Mouse (Mus musculus) kidney, postnatal 0 days (tissue): ENCODE results near the gene Olfr392. TPM values are rescaled to one million over a fixed set of nuclear protein-coding genes. Genes with fewer than 3 reads are reported as not detected.

Source experiments
- ATAC-seq: fragments of 200-750 bp; cut with Nextera tagmentation; replicated peaks from 2 replicates; pipeline ENCODE4 v1.8.0; 2017; ENCODE audit warnings: low read depth, moderate number of reproducible peaks, moderate TSS enrichment, moderate library complexity; ENCODE audit not compliant: low FRiP score
- DNase-seq: peaks from one replicate; pipeline ENCODE4 v3.0.0-alpha.2; 2016; ENCODE audit warnings: low spot score
- H3K27ac ChIP-seq: fragments of 300-500 bp; sonication (generic); 2 replicates; pipeline ENCODE4 v1.5.1; 2014; ENCODE audit warnings: mild to moderate bottlenecking
- H3K27me3 ChIP-seq: fragments of 300-500 bp; sonication (generic); 2 replicates; pipeline ENCODE4 v1.6.1; 2014; ENCODE audit warnings: low read length, mixed read lengths; ENCODE audit not compliant: insufficient read depth
- H3K36me3 ChIP-seq: fragments of 300-500 bp; sonication (generic); 2 replicates; pipeline ENCODE4 v1.6.1; 2014; ENCODE audit warnings: low read length, mixed read lengths; ENCODE audit not compliant: insufficient read depth
- H3K4me1 ChIP-seq: fragments of 300-500 bp; sonication (generic); replicated peaks from 2 replicates; pipeline ENCODE4 v1.6.1; 2014; ENCODE audit warnings: antibody characterized with exemption, low read length, mixed read lengths; ENCODE audit not compliant: insufficient read depth
- H3K4me2 ChIP-seq: fragments of 300-500 bp; sonication (generic); 2 replicates; pipeline ENCODE4 v1.6.1; 2014; ENCODE audit warnings: mild to moderate bottlenecking, low read length, moderate library complexity, mixed read lengths
- H3K4me3 ChIP-seq: fragments of 300-500 bp; sonication (generic); replicated peaks from 2 replicates; pipeline ENCODE4 v1.5.1; 2014; ENCODE audit warnings: low read depth, low read length
- H3K9ac ChIP-seq: fragments of 300-500 bp; sonication (generic); 2 replicates; pipeline ENCODE4 v1.6.1; 2014; ENCODE audit warnings: low read depth, low read length
- H3K9me3 ChIP-seq: fragments of 300-500 bp; sonication (generic); replicated peaks from 2 replicates; pipeline ENCODE4 v1.6.1; 2016; ENCODE audit warnings: low read length, inconsistent platforms, mixed read lengths
- CTCF ChIP-seq: IDR thresholded peaks from 2 replicates; pipeline ENCODE4 v1.5.1; 2016; ENCODE audit warnings: antibody characterized with exemption, low read depth, mild to moderate bottlenecking, moderate library complexity
- WGBS: fragments of 180-500 bp; shearing (Covaris S2); extraction: QIAGEN DNeasy Blood & Tissue Kit; methylation state at CpG from one replicate; pipeline ENCODE4 v1.1.7; 2014; 5-methylcytosine and 5-hydroxymethylcytosine counted together
- polyA plus RNA-seq: library from polyadenylated mRNA; unstranded; fragments of >200 nt; fragmentation: Nextera tagmentation; extraction: Ambion mirVana; gene quantifications from 2 replicates; pipeline ENCODE4 v1.2.1, GENCODE M21; 2015

Olfr392 gene
- polyA plus RNA-seq = not detected in 2 replicates

DNA sequence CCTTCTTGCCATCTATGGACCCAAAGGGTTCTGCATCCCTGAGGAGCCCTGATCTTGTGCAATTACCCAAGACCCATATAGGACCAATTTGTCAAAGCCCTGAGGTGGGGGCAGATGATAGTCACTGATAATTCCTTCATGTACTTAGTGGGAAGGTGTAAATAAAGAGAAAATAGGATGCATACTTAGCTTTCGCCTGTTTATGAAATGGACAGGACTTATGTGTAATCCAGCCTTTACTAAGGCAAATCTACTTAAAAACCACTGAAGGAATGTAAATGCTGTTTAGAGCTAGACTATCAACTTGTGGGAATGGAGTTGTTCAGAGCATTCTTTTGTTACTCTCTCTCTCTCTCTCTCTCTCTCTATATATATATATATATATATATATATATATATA is at the start of gene Olfr392:
Gene Olfr392, minus strand, starts transcription at position 101 of the 400 bp plus-strand sequence.
- 78% methylated on average over 1 of the region's 1 CpGs for WGBS
- no peak for TF ChIP-seq CTCF

DNA sequence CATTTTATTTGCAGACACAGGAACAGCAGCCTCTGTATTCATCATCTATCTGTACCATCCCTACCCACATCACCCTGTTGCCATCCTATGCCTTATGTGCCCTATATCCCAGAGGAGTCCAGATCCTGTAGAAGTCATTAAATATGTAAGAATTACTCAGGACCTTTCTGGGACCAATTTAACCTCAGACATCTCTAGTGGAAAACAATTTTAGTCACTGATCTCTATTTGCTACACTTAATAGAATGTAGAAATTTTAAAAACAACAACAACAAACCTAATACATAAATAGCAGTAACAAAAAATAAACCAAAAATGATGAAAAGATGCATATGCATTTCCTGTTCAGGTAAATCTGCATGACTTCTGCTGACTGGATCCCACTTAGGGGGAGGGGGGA is 34.5 kb upstream of the Olfr392 start, which contains the start of gene Olfr393:
Gene Olfr393, minus strand, starts transcription at position 101 of the 400 bp plus-strand sequence.
- no peak for DNase-seq
- Histone ChIP-seq H3K27me3 (no peaks in the 10 kb centered on the region), H3K4me2 (no peak within 1 kb of the TSS), H3K4me1 (no peaks in the 10 kb centered on the region), H3K9ac (no peak within 1 kb of the TSS), H3K27ac (no peak within 1 kb of the TSS), H3K9me3 (no peaks in the 10 kb centered on the region), H3K4me3 (no peak within 1 kb of the TSS), H3K36me3 (no peaks in the 10 kb centered on the region)
- no peak for ATAC-seq
- no peak for TF ChIP-seq CTCF

More for the DNA sequence above, at the start of gene Olfr392:
- Histone ChIP-seq H3K4me2 (no peak within 1 kb of the TSS), H3K27me3 (no peaks in the 10 kb centered on the region), H3K9me3 (no peaks in the 10 kb centered on the region), H3K4me1 (no peaks in the 10 kb centered on the region), H3K36me3 (no peaks in the 10 kb centered on the region), H3K9ac (no peak within 1 kb of the TSS), H3K27ac (no peak within 1 kb of the TSS), H3K4me3 (no peak within 1 kb of the TSS)
- DNase-seq (no peak), ATAC-seq (no peak)

DNA sequence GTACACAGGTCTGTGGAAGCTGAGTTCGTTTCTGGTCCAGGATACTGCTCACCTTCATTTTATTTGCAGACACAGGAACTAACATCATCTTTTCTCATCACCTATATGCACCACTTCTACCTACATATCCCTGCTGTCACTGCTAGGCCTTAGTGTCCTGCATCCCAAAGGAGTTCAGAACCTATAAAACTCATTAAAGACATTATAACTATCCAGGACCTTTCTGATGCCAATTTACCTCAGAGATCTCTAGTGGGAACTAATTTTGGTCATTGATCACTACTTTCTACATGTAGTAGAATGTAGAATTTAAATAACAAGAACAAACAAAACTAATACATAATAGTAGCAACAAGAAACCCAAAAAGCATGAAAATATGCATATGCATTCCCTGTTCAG is 13.9 kb downstream of the Olfr392 start, which contains the start of gene Olfr391-ps:
Gene Olfr391-ps, minus strand, starts transcription at position 101 of the 400 bp plus-strand sequence.
- no peak within 1 kb of the TSS for H3K27ac ChIP-seq
- H3K36me3 ChIP-seq = no peaks in the 10 kb centered on the region
- no peaks in the 10 kb centered on the region for H3K27me3 ChIP-seq
- DNase-seq (no peak), ATAC-seq (no peak)
- H3K9me3 ChIP-seq = no peaks in the 10 kb centered on the region
- H3K4me1 ChIP-seq = no peaks in the 10 kb centered on the region
- 26% methylated on average over 1 of the region's 1 CpGs for WGBS
- H3K4me3 ChIP-seq = no peak within 1 kb of the TSS
- no peak within 1 kb of the TSS for H3K9ac ChIP-seq
- H3K4me2 ChIP-seq = no peak within 1 kb of the TSS
- no peak for TF ChIP-seq CTCF

DNA sequence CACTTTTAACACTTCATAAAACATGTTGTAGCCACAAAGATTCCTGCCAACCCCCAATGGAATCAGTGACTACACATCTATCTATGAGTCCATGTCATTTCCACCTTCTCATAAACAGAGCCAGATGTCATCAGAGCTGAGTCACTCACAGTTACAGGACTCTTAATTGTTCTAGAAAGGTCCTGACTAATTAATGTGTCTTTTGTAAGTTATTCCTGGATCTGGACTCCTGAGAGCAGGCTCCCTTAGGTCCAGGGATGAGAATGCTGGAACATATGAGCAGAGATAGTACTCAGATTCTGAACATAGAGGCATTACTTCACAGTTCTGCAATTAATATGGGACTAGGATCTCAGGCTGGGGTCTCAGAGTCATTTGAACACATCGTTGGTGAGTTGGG is 34.2 kb downstream of the Olfr392 start, which contains the start of gene Olfr390:
Gene Olfr390, plus strand, starts transcription at position 301 of the 400 bp plus-strand sequence.
- Histone ChIP-seq H3K4me2 (no peak within 1 kb of the TSS), H3K9ac (no peak within 1 kb of the TSS), H3K36me3 (no peaks in the 10 kb centered on the region), H3K27me3 (no peaks in the 10 kb centered on the region), H3K27ac (no peak within 1 kb of the TSS), H3K9me3 (no peaks in the 10 kb centered on the region), H3K4me1 (no peaks in the 10 kb centered on the region), H3K4me3 (no peak within 1 kb of the TSS)
- no peak for TF ChIP-seq CTCF
- 70% methylated on average over 1 of the region's 1 CpGs for WGBS
- no peak for DNase-seq
- ATAC-seq = no peak

DNA sequence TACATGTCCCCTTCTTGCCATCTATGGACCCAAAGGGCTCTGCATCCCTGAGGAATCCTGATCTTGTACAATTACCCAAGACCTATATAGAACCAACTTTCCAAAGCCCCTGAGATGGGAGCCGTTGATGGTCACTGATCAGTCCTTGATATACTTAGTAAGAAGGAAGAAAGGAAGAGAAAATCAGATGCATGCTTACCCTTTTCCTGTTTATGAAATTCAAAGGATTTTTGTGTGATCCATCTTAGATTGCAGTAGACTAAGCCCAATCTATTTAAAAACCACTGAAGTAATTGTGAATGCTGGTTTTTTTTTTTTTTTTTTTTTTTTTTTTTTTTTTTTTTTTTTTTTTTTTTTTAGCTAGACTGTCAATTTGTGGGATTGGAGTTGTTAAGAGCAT is 36.2 kb downstream of the Olfr392 start, which contains the start of gene Olfr389:
Gene Olfr389, minus strand, starts transcription at position 101 of the 400 bp plus-strand sequence.
- no peak for TF ChIP-seq CTCF
- ATAC-seq = no peak

More for the DNA sequence above, 36.2 kb downstream of the Olfr392 start, which contains the start of gene Olfr389:
- Histone ChIP-seq H3K36me3 (no peaks in the 10 kb centered on the region), H3K4me3 (no peak within 1 kb of the TSS), H3K9ac (no peak within 1 kb of the TSS), H3K27ac (no peak within 1 kb of the TSS), H3K27me3 (no peaks in the 10 kb centered on the region), H3K4me1 (no peaks in the 10 kb centered on the region), H3K4me2 (no peak within 1 kb of the TSS), H3K9me3 (no peaks in the 10 kb centered on the region)
- WGBS = 84% methylated on average over 1 of the region's 1 CpGs
- no peak for DNase-seq

Other genes with a start within 250 kb of the Olfr392 start
- not detected in 2 replicates for gene Olfr385, start 224.0 kb downstream of the Olfr392 start, polyA plus RNA-seq
- gene Olfr384, start 218.5 kb downstream of the Olfr392 start, polyA plus RNA-seq = not detected in 2 replicates
- not detected in 2 replicates for gene Zfp735, start 128.3 kb downstream of the Olfr392 start, polyA plus RNA-seq
- gene Olfr389, start 36.3 kb downstream of the Olfr392 start, polyA plus RNA-seq = not detected in 2 replicates
- not detected in 2 replicates for gene Olfr390, start 34.1 kb downstream of the Olfr392 start, polyA plus RNA-seq
- gene Olfr391-ps, start 14.0 kb downstream of the Olfr392 start, polyA plus RNA-seq = not detected in 2 replicates
- not detected in 2 replicates for gene Olfr393, start 34.4 kb upstream of the Olfr392 start, polyA plus RNA-seq
- not detected in 2 replicates for gene Olfr394, start 73.7 kb upstream of the Olfr392 start, polyA plus RNA-seq
- gene Olfr395, start 92.2 kb upstream of the Olfr392 start, polyA plus RNA-seq = not detected in 2 replicates
- gene Olfr23, start 119.6 kb upstream of the Olfr392 start, polyA plus RNA-seq = not detected in 2 replicates
- gene Olfr397, start 143.8 kb upstream of the Olfr392 start, polyA plus RNA-seq = not detected in 2 replicates
- not detected in 2 replicates for gene Olfr398, start 173.4 kb upstream of the Olfr392 start, polyA plus RNA-seq
- gene Olfr139, start 239.5 kb upstream of the Olfr392 start, polyA plus RNA-seq = not detected in 2 replicates
- not detected in 2 replicates for gene Olfr399, start 239.6 kb upstream of the Olfr392 start, polyA plus RNA-seq